Mouse (Mus musculus) ovary, postnatal 14 days (tissue): ENCODE measurements around the gene Gm10139.
"Not testable (repeated sequence)": the region's sequence is repeated elsewhere in the genome, so short reads cannot be mapped to it uniquely, and the experiment has no call there.

Source experiments
- DNase-seq: peaks from one replicate; pipeline ENCODE4 v3.0.0; 2022; ENCODE audit warnings: low spot score

The Gm10139 gene

GRCm38 (mm10) chr13:65512378-65512777 is at the start of gene Gm10139:
TSS of gene Gm10139 (plus strand) at chr13:65512678.
- not testable (repeated sequence) for DNase-seq

DNA sequence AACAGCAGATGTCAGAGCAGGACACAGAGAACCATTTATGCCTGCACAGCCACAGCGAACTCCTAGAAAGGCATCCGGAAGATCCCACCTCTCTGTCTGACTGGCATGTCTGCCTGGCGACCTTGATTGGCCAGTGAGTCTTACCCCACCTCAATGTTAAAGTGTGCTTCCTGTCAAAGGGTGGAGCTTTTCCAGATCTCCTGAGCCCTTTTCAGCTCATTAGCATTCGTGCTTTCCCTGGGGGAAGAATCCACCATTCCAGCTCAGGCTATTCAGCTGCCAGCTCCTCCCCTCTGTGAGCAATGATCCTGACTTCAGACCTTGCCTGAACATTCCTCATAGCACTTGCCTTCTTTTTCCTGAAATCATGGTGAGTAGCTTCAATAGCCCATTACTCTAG is 45.2 kb downstream of the Gm10139 start:
- DNase-seq, result not testable (repeated sequence)
